Mouse (Mus musculus) bone marrow, adult 2 months (tissue): ENCODE measurements at regions not wholly inside any gene's neighbourhood (a gene's known extent, or its start where the extent isn't known, plus 50 kb on each side); places are given as distances from the start of the nearest gene placed in this dataset.

Experiments used
- CTCF ChIP-seq: fragments of 200-500 bp; IDR thresholded peaks from 2 replicates; pipeline ENCODE4 v1.5.1; 2011; ENCODE audit warnings: low read length, control low read depth; ENCODE audit not compliant: control insufficient read depth, insufficient read depth
- POLR2A ChIP-seq: fragments of 200-500 bp; IDR thresholded peaks from 2 replicates; pipeline ENCODE4 v1.6.1; 2011; ENCODE audit warnings: low read depth, mild to moderate bottlenecking, control low read depth, low read length, borderline replicate concordance; ENCODE audit not compliant: control insufficient read depth

- TF ChIP-seq CTCF = no peak
- no peak for TF ChIP-seq POLR2A
These were observed 234.5 kb upstream of the Mgmt start for GRCm38 (mm10) chr7:136659930-136660329.
